Mouse (Mus musculus) spleen, postnatal 4 days (tissue): ENCODE data around the gene Nme8.
A peak's percentile ranks its signal among the peaks of the same experiment; 100 is the strongest.

Experiments used
- DNase-seq, 2 experiments: peaks; one replicate each; pipeline ENCODE4 v3.0.0; 2022; ENCODE audit warnings: low spot score in 2 of 2

Gene Nme8

GRCm38 (mm10) chr13:19697790-19698189, at the start of gene Nme8:
TSS of gene Nme8 (minus strand) at chr13:19697794.
- no peak for DNase-seq

DNA sequence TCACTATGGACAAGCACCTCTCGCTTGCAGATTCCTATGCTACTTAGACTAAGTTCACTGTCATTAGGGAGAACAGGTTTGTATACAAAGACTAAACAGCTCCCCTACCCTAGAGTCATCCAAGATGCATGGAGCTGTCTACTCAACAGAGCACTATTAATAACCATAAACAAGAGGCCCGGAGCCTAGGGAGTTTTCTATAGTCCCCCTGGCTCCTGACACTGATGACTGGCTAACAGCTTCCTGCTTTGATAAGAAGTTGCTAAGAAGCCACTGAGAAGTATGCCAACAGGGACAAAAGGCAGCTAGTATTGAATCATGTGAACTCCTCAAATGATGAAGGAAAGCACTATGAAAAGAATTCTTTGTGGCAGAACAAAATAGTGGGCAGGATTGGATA, 48.1 kb upstream of the Nme8 start:
- DNase-seq: no peak

GRCm38 (mm10) chr13:19744536-19744935, 46.9 kb upstream of the Nme8 start:
- DNase-seq: no peak

- no peak for DNase-seq
Measured at GRCm38 (mm10) chr13:19734597-19734996, 37.0 kb upstream of the Nme8 start.

DNA sequence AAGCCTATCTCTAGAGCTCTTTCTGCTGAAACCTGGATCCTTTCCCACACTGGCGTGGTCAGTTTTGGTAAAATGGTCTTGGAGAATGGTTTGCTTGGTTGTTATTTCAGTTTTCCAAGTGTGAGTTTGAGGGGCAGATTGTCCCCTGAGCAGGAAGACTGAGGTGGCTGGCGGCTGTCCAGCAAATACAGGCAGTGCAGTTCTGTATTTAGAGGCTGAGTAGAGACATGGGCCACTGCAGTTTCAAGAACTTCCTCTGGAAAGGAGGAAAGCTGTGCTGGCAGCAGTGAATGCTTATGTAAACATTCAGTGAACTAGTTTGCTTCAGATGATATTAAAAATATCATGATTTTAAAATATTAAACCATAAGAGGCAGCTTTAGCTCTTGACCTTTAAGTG, 33.2 kb upstream of the Nme8 start:
- no peak for DNase-seq

- no peak for DNase-seq
Measured at GRCm38 (mm10) chr13:19718954-19719353, 21.4 kb upstream of the Nme8 start.

DNA sequence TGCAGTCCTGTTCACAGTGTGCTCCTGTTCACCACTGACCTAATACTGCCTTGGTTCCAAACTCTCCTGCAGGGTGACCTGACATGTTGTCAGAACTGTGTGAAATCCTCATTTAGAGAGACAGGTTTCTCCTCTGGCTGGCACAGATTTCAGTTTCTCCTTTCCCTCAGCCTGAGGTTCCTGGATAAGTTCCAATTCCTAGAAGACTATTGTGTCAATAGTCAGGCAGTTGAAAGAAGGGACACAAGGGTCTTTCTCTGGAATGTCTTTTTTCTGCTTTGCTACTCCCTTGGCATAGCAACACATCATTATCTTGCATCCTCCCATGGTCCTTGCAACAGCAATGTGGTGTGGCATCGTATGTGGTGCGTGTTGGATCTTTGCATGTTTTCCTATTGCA, 19.6 kb upstream of the Nme8 start:
- DNase-seq: no peak

DNA sequence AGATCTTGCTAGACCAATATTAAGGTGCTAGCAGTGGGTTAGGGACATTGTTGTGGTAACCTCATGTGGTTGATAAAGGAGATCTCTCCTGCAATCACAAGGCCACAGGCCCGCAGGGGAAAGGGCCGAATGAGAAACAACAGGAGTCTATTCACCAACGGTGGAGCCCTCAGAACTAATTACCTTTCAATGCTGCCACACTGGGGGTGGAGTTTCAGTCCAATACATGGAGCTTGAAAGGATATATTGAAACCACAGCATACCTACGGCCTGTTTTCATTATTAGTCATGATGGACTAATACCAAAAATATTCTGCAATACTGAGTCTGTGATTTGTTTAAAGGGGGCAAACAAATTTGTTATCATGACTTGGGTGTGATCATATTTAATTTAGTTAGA, 6.2 kb upstream of the Nme8 start:
- no peak for DNase-seq

DNA sequence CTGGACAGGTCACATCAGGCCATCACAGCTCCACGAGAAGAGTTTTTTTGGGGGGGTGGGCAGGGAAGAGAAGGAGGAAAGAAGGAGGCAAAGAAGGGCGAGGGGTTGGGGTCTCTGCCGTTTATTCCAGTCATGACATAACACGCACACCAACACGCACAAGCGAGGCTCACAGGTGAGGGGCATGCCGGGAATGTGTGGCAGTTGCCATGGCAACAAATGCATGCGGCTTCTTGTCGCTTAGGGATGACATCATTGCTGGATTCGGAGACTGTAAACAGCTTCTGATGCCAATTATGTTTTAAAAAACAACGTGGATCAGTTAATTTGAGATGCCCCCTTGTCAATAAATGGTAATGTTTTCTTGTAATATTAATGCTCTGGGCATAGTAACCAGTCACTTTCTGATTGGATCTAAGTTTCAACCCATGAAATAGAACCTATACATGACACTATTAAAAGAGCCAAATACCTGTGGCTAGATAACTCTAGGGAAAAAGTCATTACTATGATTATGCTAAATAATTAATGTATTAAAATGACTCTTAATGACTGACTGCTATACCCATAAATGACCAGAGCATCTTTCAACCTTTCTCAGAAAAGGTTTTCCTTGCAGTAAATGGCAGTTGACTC, 4.0 kb upstream of the Nme8 start:
- no peak for DNase-seq

- no peak for DNase-seq
Measured at GRCm38 (mm10) chr13:19700733-19701442, 3.3 kb upstream of the Nme8 start.

DNA sequence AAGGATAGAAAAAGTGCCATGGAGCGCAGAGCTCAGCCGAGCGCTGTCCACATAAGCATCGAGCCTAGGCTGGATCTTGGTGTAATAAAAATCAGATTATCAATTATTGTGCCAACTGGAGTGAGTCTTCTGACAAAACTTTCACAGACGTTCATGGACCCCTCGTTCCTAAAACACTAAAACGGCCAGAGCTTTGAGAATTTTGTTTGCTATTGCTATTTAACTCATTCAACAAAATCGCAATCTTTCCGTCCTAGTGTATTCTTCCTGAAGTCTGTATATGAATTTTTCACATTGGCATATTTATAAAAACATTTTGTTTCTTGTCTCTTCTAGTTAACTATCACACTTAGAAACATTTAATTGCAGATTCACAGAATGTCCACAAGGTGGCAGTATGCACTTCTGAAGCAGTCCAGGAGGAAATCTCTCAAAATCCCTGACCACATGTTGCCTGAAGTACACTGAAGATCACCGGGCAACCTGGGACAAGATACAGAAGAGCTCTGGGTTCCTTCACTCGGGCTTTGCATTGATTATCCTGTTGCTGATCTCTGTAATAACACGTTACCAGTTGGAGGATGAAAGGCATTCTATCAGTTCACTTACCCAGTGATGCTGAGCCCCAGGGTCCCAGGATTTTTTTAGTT, 1.1 kb upstream of the Nme8 start:
- DNase-seq: no peak

DNA sequence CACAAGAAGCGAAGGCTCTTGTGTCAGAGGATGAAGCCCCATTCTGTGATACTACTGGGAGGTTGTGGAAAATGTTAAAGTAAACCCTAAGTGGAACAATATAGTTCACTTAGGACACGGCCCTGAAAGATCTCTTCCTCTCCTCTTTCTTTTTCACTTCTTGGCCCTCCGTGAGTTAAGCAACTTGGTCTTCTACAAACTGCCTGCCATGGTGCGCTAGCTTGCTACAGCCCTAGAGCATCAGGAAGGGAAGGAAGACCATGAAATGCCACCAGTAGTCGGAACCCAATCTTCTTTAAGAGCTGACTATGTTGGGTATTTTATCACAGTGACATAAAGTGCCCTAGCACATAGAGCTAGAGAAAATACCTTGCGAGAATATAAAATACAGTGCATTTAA, 7.2 kb downstream of the Nme8 start:
- DNase-seq: no peak

DNA sequence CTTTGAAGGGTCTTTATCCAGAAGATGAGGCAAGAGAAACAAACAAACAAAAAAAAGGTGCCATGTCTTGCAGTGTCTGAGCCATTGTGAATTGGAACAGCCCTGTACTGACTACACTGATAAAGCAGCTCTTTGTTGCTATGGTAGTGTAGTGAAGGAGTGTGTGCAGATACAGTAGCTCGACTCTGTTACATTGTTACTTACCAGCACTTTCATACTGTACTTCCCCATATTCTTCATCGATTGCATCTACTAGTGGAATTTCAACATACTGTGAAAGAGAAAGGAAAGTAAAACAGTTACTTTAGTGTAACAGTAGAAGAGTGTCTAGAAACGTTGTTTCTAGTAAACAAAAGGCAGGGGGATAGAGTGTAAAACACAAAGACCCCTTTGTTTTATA, 7.6 kb downstream of the Nme8 start:
- DNase-seq: no peak

- DNase-seq: no peak
Measured at GRCm38 (mm10) chr13:19684007-19684406, 13.6 kb downstream of the Nme8 start.

GRCm38 (mm10) chr13:19682879-19683640, 14.5 kb downstream of the Nme8 start:
- DNase-seq: no peak

DNA sequence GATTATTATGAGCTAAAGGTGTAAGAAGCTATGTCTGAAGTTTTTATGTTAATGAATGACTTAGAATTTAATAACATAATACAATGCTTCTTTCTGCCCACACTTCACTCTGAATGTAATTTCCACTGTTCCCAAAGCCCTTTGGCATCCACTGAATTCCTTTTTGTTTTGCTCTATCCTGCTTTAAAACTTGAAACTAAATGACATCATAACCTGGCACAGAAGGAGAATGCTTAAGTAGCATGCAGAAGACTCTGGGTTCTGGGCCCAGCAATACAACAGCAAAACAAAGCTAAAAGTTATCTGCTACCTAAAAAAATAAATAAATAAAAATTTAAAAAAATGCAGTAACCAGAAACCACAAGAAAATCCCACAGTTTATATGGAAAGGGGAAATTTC, 23.0 kb downstream of the Nme8 start:
- DNase-seq: no peak

DNA sequence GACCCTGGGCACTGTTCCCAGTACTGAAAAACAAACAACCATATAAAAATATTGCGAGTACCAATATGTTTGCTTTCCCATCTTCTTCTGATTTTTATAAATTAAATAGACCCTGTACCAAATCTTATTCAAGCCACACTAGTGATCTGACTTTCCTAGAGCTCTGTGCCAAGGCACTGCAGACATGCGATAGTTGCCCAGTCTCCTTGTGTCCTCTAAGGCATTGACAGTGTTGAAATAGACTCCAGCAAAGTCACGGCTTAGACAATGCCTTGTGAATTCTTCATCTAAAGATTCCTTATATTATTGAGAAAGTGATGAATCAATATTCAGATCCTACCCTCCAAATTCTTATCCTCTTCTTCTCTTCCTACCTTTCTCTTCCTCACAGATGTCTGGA, 23.6 kb downstream of the Nme8 start:
- DNase-seq: no peak

DNA sequence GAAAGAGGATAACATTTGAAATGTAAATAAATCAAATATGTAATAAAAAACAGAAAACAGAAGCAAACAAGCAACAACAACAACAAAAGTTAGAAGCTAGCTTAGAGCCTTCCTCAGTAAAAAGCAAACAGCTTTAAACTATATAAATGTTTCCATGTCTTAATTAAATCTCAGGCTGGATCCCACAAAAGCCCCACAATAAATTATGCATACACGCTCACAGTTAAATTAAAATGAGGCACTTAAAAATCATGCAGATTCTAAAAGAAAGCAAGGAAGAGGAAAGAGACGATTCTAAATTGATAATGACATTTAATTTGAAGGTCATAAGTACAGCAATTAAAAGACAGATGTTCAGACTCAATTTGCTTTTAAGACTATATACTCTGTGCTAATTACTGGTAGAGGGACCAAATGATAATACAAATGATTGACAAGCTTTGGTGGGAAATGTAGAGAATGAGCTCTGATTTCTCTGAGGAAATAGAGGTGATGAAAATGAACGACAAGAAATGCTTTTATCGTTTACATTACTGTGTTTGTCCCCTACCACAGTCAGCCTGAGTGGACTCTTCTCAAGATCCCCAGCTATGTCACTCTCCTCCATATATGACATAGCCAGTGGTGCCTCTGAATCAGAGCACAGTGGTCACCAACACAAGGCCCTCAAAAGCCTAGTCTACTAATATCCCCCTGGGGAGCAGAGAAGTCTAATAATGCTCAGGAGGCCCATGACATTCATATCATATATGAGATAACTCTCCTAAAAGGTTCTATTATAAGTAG, 29.0 kb downstream of the Nme8 start:
- no peak for DNase-seq

- DNase-seq: no peak
Measured at GRCm38 (mm10) chr13:19652405-19652804, 45.2 kb downstream of the Nme8 start.

GRCm38 (mm10) chr13:19649824-19650223, 47.8 kb downstream of the Nme8 start:
- peak in 1 of 2 experiments; percentile 29 for DNase-seq

- no peak for DNase-seq
Measured at GRCm38 (mm10) chr13:19644225-19644624, 53.4 kb downstream of the Nme8 start.

DNA sequence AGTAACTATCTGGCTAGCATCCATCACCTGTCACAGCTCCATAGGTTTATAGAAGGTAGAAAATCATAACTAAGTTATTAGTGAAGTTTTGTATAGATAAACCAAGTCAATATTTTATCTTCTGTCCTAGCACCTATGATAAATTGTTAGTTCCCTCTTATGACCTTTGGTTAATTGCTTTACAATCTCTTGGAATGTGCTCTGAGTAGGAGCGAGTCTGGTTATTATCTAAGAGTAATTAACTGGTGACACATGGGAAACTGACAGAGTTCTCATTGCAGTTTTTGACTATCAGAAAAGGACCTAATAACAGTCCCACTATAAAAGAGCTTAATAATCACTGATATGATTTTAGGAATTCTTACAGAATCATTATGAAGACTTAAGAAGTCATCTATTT, 54.1 kb downstream of the Nme8 start:
- no peak for DNase-seq
